Mouse (Mus musculus) kidney, embryonic 16.5 days (tissue): ENCODE data around the gene Cryba4. TPM values are rescaled to one million over a fixed set of nuclear protein-coding genes. Genes with fewer than 3 reads are reported as not detected.
A peak's percentile ranks its signal among the peaks of the same experiment; 100 is the strongest.

Source experiments
- ATAC-seq: fragments of 200-750 bp; cut with Nextera tagmentation; 2 replicates; pipeline ENCODE4 v1.8.0; 2017; ENCODE audit warnings: moderate TSS enrichment; ENCODE audit not compliant: low FRiP score, low TSS enrichment
- H3K27ac ChIP-seq: fragments of 300-500 bp; sonication (generic); 2 replicates; pipeline ENCODE4 v1.5.1; 2014; ENCODE audit warnings: low read length
- H3K27me3 ChIP-seq: fragments of 300-500 bp; sonication (generic); 2 replicates; pipeline ENCODE4 v1.6.1; 2014; ENCODE audit warnings: low read length, control low read depth, mixed read lengths; ENCODE audit not compliant: insufficient read depth
- H3K36me3 ChIP-seq: fragments of 300-500 bp; sonication (generic); 2 replicates; pipeline ENCODE4 v1.6.1; 2014; ENCODE audit warnings: low read length, control low read depth, mixed read lengths; ENCODE audit not compliant: insufficient read depth
- H3K4me1 ChIP-seq: fragments of 300-500 bp; sonication (generic); 2 replicates; pipeline ENCODE4 v1.6.1; 2014; ENCODE audit warnings: low read length, control low read depth, mixed read lengths; ENCODE audit not compliant: insufficient read depth
- H3K4me2 ChIP-seq: fragments of 300-500 bp; sonication (generic); replicated peaks from 2 replicates; pipeline ENCODE4 v1.6.1; 2014; ENCODE audit warnings: low read depth, low read length
- H3K4me3 ChIP-seq: fragments of 300-500 bp; sonication (generic); 2 replicates; pipeline ENCODE4 v1.5.1; 2014; ENCODE audit warnings: mild to moderate bottlenecking, low read length
- H3K9ac ChIP-seq: fragments of 300-500 bp; sonication (generic); replicated peaks from 2 replicates; pipeline ENCODE4 v1.6.1; 2014; ENCODE audit warnings: low read length
- H3K9me3 ChIP-seq: fragments of 300-500 bp; sonication (generic); 2 replicates; pipeline ENCODE4 v1.6.1; 2016; ENCODE audit warnings: low read length, control low read depth
- WGBS: fragments of 180-500 bp; shearing (Covaris S2); extraction: QIAGEN DNeasy Blood & Tissue Kit; methylation state at CpG from one replicate; pipeline ENCODE4 v1.1.7; 2014; 5-methylcytosine and 5-hydroxymethylcytosine counted together
- polyA plus RNA-seq: library from polyadenylated mRNA; unstranded; fragments of >200 nt; fragmentation: Nextera tagmentation; extraction: Ambion mirVana; gene quantifications from 2 replicates; pipeline ENCODE4 v1.2.1, GENCODE M21; 2015

The Cryba4 gene
- 0.58 and 0.81 TPM in 2 replicates for polyA plus RNA-seq

DNA sequence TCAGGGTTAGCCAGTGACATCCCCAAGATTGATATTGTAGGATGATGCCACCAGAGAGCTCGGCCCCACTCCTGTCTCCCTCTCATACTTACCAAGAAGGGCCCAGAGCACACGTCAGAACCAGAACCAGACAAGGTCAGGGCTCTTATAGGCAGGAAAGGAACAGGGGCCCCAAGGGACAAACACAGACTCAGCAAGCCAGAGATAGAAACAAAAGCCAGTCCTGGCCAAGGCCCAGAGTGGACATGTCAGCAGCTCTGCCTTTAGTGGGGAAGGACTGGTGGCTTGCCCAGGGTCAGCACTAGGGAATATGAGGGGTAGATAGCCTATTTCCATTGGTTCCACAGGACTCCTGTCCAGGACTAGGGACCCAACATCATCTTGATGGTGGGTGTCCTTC lies at the start of gene Cryba4:
TSS of gene Cryba4 (minus strand) at position 119 of the 400 bp plus-strand sequence.
- no peak within 1 kb of the TSS for H3K27ac ChIP-seq
- H3K4me3 ChIP-seq = no peak within 1 kb of the TSS
- H3K9ac ChIP-seq = no peak within 1 kb of the TSS
- WGBS = 61% methylated on average over 2 of the region's 2 CpGs
- H3K4me1 ChIP-seq = peaks cover 31% of the 10 kb centered on the region
- no peak for ATAC-seq
- no peaks in the 10 kb centered on the region for H3K36me3 ChIP-seq
- H3K4me2 ChIP-seq = no peak within 1 kb of the TSS
- no peaks in the 10 kb centered on the region for H3K27me3 ChIP-seq
- no peaks in the 10 kb centered on the region for H3K9me3 ChIP-seq

DNA sequence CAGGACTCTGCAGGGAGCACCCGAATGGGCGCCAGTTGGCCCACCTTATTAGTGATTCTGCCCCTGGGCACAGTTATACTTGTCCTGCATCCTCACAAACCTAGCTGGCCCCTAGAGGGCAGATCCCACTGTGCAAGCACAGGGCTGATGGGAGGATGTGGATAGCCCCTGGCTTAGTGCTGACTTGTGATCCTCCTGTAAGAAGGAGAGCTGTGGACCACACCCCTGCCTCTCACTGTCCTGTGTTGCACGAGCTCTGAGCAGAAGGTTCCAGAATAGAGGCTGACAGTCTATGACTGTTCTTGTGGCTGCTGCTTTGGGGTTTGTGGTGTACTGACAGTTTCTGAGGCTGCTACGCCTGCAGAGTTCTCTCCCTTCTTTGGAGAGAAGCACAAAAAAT lies 49.4 kb upstream of the Cryba4 start:
- no peak overlapping the region for H3K9ac ChIP-seq
- peaks cover 10% of the 10 kb centered on the region; the same call in 1 of the 2 replicates for H3K36me3 ChIP-seq
- no peak overlapping the region for H3K4me3 ChIP-seq
- 81% methylated on average over 4 of the region's 4 CpGs for WGBS
- no peak overlapping the region for H3K4me2 ChIP-seq
- no peak overlapping the region for H3K27ac ChIP-seq
- no peak for ATAC-seq
- peaks cover 19% of the 10 kb centered on the region for H3K4me1 ChIP-seq
- H3K9me3 ChIP-seq = no peaks in the 10 kb centered on the region
- no peaks in the 10 kb centered on the region for H3K27me3 ChIP-seq

DNA sequence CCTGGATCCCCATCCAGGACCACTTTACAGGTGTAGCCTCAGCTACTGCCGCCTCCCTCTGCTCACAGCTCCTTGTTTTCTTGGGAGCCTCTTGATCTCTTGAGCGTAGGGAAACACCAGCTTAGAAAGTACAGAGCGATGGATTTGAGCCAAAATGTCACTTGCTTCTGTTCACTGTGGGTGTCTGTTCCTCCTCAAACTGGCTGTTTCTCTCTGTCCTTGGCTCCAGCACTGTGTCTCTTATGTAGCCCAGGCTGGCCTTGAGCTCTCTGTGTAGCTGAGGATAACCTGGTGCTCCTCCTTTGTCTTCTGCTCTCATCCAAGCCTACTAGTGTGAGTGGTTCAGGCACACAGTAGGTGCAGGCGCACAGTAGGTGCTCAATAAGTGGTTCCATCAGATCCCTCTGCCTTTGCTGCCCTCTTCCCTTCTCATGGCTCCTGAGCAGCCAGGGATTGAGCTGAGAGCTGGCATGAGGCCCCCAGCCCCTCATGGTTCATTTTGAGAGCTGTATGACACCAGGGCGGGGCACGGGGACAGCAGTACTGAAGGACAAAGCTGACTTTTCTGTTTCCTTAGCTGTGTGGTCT lies 48.5 kb upstream of the Cryba4 start:
- WGBS = 94% methylated on average over 6 of the region's 6 CpGs
- Histone ChIP-seq H3K4me1 (peaks cover 20% of the 10 kb centered on the region), H3K27ac (no peak overlapping the region), H3K4me2 (no peak overlapping the region), H3K9me3 (no peaks in the 10 kb centered on the region), H3K36me3 (peaks cover 6% of the 10 kb centered on the region; the same call in 1 of the 2 replicates), H3K4me3 (no peak overlapping the region), H3K9ac (no peak overlapping the region), H3K27me3 (no peaks in the 10 kb centered on the region)
- no peak for ATAC-seq

DNA sequence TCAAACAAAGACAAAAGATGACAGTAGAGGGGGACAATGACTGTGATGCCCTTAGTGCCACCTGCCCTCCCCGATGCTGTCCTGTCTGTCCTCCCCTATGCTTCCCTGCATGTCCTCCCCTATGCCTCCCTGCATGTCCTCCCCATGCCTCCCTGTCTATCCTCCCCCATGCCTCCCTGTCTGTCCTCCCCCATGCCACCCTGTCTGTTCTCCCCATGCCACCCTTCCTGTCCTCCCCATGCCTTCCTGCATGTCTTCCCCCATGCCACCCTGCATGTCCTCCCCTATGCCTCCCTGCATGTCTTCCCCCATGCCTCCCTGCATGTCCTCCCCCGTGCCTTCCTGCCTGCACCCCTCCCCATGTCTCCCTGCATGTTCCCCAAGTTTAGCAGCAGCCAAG lies 47.8 kb upstream of the Cryba4 start:
- Histone ChIP-seq H3K27me3 (no peaks in the 10 kb centered on the region), H3K27ac (no peak overlapping the region), H3K4me1 (peaks cover 20% of the 10 kb centered on the region), H3K4me2 (no peak overlapping the region), H3K9ac (no peak overlapping the region), H3K4me3 (no peak overlapping the region), H3K36me3 (peaks cover 5% of the 10 kb centered on the region; the same call in 1 of the 2 replicates), H3K9me3 (no peaks in the 10 kb centered on the region)
- 73% methylated on average over 2 of the region's 2 CpGs for WGBS
- no peak for ATAC-seq

DNA sequence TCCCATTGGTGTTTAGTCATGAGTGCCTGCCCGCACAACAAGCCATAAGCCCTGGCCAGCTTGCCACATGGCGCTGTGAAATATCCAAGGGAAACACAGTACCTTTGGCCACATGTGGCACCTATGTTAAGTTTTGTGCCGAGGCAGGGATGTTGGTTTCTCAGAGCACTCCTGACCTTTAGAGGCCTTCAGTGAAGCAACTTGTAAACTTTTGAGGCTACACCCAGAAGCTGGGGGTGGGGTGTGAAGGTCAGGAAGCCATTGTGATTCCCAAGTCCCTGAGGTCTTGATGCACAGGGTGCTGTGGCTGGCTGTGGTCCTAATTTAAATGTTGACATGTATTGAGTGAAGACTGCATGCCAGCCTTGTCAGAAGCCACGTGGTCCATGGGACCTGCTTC lies 47.1 kb upstream of the Cryba4 start:
- WGBS = 87% methylated on average over 4 of the region's 4 CpGs
- no peak overlapping the region for H3K4me3 ChIP-seq
- H3K27me3 ChIP-seq = no peaks in the 10 kb centered on the region
- no peaks in the 10 kb centered on the region for H3K9me3 ChIP-seq
- H3K4me1 ChIP-seq = peaks cover 22% of the 10 kb centered on the region
- no peaks in the 10 kb centered on the region; the same call in 1 of the 2 replicates for H3K36me3 ChIP-seq
- no peak for ATAC-seq
- H3K4me2 ChIP-seq = no peak overlapping the region
- H3K27ac ChIP-seq = peak overlapping the region; percentile 49; the same call in 1 of the 2 replicates
- no peak overlapping the region for H3K9ac ChIP-seq

DNA sequence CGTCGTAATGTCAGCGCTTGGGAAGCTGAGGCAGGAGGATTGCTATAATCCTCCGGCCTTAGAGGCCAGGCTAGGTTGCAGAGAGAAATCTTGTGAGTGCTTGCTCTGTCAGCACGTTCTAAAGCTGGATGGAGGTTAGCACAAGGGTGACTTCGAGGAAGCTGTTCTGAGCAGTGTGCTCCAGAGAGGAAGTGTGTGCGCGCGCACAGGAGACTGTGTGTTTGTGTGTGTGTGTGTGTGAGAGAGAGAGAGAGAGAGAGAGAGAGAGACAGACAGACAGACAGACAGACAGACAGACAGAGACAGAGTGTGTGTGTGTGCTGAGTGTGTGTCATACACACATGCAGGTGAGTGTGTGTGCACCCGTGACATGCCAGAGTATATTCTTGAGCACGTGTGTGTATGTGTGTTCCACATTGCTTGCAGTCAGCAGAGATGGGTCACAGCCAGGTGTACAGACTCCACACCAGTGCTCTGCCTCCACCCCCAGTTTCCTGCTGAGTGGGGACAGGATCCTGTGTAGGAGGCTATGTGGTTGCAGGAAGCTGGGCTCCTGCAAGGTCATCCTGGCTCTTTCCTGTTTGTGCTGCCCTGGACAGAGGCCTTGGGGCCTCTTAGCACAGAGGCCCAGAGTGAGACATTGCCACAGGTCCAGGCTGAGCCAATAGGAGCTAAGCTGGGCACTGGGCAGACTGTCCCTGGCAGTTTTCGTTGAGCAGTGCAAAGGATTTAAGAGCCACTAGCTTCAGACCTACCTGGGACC lies 46.1 kb upstream of the Cryba4 start:
- Histone ChIP-seq H3K27me3 (no peaks in the 10 kb centered on the region), H3K9ac (0 out of 2 replicates have a peak overlapping the region, but pooled peaks have one; percentile 14), H3K36me3 (no peaks in the 10 kb centered on the region), H3K4me2 (no peak overlapping the region), H3K9me3 (no peaks in the 10 kb centered on the region), H3K4me3 (no peak overlapping the region), H3K27ac (peak overlapping the region; percentile 49), H3K4me1 (peaks cover 28% of the 10 kb centered on the region)
- peak; percentile 71 for ATAC-seq
- WGBS = 73% methylated on average over 12 of the region's 12 CpGs

DNA sequence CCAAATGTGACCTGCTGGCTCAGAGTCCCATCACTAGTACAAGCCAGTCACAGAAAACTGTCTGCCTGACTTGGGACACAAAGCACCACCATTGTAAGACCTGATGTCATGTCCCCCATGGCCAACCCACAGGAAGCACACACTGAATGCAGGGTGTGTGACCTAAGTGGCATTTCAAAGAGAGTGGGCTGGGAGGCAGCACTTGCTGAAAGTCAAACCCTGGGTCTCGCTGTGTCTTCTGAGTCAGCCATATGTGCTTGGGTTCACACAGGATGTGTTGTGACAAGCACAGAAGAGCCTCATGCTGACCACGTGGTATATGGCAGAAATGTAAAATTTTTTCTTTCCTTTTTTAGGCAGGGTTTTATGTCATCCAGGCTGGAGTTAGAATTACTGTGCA lies 44.9 kb upstream of the Cryba4 start:
- Histone ChIP-seq H3K4me1 (peaks cover 29% of the 10 kb centered on the region), H3K4me2 (no peak overlapping the region), H3K4me3 (no peak overlapping the region), H3K36me3 (no peaks in the 10 kb centered on the region), H3K27ac (peak overlapping the region; percentile 11; the same call in 1 of the 2 replicates), H3K27me3 (no peaks in the 10 kb centered on the region), H3K9ac (no peak overlapping the region), H3K9me3 (no peaks in the 10 kb centered on the region)
- ATAC-seq = no peak
- WGBS = 73% methylated on average over 2 of the region's 2 CpGs

DNA sequence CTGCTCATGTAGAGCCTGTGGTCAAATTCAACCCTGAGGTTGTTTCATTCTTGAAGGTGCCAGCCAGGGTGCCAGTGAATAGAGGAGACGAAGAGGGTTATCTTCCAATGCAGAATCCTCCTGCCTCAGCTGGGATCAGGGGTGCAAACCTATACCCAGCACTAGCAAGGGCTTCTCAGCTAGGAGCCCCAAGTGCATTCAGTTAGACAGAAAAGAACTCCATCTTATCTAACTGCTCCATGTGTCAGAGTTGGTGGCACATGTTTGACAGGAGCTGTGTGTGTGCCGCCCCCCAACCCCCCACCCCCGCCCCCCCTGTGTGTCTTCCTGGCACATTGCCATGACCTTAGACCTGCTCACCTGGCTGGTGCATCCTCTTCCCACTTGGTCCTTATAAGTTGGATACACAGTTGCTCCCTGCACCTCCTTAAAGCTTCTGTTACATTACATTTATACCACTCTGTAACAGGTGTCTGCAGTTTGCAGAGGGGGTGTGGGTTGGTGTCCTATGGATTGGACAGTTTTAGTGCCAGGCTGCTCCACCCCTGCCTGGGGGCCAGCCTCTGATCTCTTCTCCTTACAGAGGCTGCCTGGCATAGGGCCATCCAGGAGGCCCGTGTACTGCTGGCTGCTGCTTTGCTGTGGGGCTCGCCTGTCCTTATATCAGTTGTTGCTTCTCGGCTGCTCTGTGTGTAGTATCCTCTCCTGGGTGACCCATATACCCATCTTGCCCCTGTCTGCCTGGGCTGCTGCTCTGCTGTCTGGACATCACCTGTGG lies 44.3 kb upstream of the Cryba4 start:
- ATAC-seq = no peak
- peaks cover 36% of the 10 kb centered on the region for H3K4me1 ChIP-seq
- no peaks in the 10 kb centered on the region for H3K9me3 ChIP-seq
- 69% methylated on average over 6 of the region's 6 CpGs for WGBS
- H3K9ac ChIP-seq = no peak overlapping the region
- H3K27ac ChIP-seq = peak overlapping the region; percentile 11; the same call in 1 of the 2 replicates
- H3K27me3 ChIP-seq = no peaks in the 10 kb centered on the region
- no peaks in the 10 kb centered on the region for H3K36me3 ChIP-seq
- H3K4me2 ChIP-seq = no peak overlapping the region
- no peak overlapping the region for H3K4me3 ChIP-seq

DNA sequence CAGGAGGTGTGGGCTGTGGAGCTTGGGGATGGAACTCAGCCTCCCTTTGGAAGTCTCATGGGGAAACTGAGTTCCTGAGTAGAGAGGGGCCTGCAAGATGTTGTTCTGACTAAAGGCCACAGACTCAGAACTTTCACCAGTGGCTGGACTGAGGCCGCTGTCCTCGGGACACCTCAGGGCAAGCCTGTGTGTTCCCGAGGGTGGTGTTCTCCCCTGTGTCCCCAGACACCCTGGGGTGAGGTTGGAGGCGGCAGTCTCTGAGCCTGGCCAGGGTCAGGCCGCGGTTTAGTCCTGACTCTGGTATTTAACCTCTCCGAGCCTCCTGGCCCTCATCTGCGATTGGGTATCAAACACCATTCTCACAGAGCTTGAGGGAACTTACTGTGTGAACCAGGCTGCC lies 43.2 kb upstream of the Cryba4 start:
- WGBS = 69% methylated on average over 8 of the region's 8 CpGs
- Histone ChIP-seq H3K4me3 (no peak overlapping the region), H3K9ac (no peak overlapping the region), H3K27ac (no peak overlapping the region), H3K36me3 (no peaks in the 10 kb centered on the region), H3K9me3 (no peaks in the 10 kb centered on the region), H3K4me2 (no peak overlapping the region), H3K4me1 (peaks cover 45% of the 10 kb centered on the region), H3K27me3 (no peaks in the 10 kb centered on the region)
- no peak for ATAC-seq
